Mouse (Mus musculus) cerebellum, adult 11-12 months (tissue): Measurements from ENCODE around the gene Synpo2l.

ENCODE experiments used
- DNase-seq: peaks from one replicate; pipeline ENCODE4 v3.0.0; 2022

Synpo2l gene

DNA sequence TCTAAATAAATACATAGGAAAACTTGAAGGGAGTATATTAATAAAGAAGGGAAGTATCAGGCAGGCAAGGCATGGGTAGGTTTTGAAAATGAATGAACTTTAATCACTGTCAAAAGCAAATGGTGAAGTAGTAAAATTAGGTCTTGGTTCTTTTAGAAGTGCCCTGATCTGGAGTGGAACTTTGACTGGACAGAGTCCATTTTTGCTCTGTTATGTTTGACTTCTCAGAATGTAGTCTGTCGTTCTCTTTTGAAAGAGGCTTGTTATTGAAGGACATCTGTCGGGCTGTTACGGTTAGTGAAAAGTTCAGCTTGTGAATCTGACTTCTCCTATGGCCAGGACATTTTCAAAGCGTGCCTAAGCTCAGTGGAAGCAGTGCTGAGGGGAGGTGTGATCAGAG, 9.8 kb upstream of the Synpo2l start:
- DNase-seq = no peak

DNA sequence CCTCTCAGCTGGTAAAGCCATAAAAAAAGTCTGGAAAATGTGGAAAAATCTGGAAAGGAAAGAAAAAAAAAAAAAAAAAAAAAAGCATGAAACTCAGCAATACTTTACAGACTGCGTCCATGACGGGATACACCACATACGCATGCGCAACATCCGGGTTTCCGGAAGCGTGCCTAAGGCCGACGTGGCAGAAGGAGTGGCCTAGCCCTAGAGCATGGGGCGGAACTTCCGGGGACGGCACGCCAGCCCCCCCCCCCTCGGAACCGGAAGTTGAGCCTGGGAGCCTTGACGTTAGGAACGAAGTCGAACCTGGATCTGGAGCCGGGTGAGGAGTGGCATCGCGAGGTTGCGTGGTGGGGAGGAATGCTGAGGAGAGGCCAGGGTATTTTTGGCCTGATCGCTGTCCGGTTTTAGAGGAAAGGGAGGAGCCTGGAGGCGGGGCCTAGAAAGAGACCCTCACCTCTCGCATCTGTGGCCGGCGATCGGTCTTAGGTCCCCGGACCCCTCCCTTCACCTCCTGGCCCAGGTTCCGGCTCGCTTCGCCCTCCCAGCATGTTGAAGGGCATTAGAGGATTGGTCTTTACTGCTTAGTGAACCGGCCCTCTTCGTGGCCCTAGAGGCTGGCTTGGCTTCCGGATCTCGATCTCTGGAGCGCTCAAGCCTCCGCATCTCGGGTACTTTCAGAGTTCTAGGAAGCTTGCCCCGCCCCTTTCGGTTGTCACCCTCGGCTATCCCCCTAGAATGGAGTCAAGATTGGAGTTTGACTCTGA, 6.1 kb upstream of the Synpo2l start, which contains the start of gene Sec24c:
Gene Sec24c, plus strand, starts transcription at position 245 of the 770 bp plus-strand sequence.
- DNase-seq = peak; percentile 97

DNA sequence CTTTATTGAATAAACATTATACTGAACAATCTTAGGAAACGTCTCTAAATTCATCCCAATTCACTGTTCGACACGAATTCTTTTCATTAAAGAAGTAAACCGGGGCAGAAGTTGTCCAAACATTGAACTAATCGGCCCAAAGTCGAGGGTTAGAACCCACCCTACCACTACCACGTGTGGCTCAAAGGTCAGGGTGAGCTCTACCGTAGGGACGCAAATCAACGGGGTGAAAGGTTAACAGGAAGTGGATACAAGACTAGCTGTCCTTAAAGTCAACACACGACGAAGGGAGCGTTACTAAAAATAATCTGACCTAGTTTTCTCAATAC, 5.5 kb upstream of the Synpo2l start:
- DNase-seq = no peak

DNA sequence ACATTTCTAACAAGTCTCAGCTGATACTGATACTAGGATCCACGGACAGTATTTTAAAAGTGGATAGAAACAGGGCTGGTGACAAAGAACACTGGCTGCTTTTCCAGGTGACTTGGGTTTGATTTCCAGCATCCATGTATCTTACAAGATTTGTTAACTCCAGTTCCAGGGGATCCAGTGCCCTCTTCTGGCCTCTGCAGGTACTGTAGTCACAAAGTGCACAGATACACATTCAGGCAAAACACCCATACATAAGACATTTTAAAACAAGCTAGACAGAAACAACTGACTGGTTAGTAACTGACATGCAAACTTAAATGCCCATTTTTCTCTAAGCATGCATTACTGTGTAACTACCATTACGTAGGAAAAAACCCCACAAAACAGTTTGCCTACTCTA, 4.8 kb upstream of the Synpo2l start:
- DNase-seq = no peak

DNA sequence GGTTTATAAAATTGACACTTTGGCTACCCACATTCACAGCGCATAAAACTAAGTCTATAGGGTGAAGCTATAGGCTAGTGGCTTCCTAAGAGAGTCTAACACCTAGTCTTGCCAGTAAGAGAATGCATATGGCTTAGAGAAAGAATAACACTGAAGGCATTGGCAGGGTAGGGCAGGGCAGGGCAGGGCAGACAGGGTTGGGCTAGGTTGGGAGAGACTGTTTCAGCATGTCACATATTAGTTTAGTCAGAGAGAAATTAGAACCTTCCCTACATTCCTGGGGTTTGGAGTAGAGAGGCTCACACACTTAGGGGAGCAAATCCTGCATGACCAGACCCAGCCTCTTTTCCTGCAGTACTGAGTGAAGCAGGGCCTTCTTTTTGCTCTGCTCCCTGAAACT, 685 bp downstream of the Synpo2l start:
- no peak for DNase-seq

DNA sequence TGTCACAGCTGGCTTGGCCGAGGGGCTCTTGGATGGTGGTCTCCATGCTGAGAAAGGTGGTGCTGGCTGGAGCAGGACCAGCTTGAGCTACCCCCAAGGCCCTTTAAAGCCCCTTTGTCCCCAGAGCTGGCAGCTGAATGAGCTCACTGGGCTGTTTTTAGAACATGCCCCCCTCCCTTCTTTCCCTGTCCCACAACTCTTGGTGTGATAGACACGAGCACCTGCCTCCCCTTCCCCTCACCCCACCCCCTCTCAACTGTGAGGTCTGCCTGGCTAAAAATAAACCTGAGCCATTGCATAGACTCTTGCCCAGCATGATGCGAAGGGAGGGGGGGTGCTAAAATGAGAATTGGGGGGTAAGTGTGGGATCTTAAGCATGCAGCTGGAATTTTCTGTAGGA, 3.7 kb downstream of the Synpo2l start:
- no peak for DNase-seq

DNA sequence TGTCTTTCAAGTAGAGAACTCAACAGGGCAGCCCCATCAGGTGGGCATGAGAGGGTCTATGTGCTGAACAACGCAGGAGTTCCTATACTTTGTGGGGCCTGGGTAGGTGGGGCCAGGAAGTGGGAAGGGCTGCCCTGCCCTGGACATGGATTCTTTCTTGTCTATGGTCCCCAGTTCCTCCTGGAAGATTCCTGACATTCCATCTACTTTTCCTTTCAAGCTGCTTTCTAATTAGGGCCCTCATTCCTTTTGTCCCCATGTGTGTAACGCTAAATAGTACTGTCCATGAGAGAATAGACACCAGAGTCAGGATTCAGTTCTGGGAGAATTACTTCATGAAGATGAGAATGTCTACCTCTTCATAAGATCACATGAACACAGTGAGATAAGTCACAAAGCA, 4.6 kb downstream of the Synpo2l start:
- no peak for DNase-seq

DNA sequence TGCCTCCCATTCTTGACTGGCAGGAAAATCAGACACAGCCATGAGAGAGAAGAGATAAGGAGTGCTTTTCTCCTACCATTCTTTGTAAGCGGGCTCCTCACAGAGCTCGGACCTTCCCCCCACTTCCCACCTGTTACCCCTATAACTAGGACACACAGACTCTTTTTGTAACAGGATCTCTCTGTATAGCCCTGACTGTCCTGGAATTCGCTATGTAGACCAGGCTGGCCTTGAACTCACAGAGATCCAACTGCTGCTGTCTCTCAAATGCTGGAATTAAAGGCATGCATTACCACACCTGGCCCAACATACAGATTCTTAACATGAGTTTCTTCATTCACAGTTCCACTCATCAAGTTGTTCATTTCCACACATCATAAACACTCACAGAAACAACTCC, 5.4 kb downstream of the Synpo2l start:
- no peak for DNase-seq

DNA sequence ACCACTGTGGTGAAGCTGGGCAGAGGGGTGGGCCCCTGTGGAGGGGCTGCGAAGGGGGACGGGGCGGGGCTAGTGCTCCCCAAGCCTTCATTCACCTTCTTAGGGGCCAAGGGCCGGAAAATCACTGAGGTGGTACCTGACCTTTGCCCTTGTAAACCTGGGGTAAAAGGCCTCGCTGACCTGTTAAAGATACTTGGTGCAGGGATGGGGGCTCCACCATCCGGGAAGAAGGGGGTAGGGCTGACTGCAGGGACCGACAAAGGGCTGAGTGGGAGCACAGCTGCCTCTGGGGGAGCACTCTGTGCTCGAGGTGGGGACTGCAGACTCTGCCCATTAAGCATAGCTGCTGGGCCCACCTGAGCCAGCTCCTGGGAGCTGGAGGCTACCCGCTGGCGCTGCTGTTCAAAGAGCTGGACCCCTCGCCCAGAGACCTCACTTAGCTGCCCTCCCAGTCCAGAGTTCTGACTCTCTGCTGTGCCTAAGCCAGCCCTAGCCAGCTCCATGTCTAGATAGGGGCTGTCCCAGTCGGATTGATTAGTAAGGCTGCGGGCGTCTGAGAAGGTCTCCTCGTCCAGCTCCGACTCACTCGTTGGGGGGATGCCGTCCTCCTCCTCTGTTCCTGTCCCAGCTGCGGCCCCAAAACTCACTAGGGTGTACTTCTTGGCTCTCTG, 6.4 kb downstream of the Synpo2l start:
- DNase-seq = peak; percentile 47

DNA sequence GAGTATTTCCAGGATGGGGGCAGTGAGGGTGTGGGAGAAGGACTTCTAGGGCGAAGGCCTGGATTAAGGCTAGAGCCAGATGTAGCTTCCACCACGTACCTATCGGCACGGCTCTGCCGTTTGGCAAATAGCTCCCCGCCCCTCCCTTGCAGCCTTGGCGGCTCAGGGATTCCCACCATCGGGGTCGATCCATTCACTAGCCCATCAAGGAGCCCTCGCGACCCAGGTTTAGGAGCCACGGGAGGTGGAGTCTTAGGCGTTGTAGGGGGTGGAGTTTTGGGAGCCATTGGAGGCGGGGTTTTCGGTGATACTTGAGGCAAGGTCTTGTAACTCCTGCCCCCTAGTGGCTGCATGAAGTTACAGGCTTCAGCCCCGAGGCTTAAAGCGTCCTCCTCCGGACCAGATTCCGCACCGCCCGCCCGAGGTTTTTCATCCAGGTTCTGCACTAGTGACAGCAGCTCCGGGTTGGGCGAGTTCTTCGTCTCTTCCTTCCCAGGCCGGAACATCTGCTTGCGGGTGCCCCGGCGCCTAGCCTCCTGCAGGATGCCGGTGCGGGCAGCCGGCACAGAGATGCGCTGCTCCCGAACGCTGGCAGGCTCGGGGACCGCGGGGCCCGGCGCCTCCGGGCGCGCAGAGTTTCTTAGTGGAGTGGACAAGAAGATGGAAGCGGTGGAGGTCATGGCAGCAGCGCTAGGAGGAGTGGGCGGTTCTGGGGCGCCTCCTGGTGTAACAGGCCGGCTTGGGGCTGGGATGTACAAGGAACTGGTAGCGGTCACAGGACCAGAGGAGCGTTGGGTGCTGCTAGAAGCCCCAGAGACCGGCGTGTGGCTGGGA, 7.1 kb downstream of the Synpo2l start:
- DNase-seq = peak; percentile 95

DNA sequence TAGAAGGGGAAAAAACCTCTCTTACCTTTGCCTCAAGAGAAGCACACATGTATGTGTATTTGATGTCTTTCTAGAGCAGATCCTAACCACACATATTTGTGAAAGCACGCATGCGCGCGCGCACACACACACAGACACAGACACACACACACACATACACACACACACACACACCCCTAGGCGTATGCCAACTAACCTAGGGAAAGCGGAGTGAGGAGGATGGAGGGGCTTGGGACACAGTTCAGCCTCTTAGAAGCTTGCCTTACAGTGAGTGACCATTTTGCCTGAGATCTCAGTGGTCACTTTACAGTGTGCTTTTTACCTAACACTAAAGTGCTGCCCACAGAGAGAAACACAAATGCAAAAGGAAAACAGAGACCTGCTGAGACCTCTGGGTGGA, 8.5 kb downstream of the Synpo2l start:
- no peak for DNase-seq

DNA sequence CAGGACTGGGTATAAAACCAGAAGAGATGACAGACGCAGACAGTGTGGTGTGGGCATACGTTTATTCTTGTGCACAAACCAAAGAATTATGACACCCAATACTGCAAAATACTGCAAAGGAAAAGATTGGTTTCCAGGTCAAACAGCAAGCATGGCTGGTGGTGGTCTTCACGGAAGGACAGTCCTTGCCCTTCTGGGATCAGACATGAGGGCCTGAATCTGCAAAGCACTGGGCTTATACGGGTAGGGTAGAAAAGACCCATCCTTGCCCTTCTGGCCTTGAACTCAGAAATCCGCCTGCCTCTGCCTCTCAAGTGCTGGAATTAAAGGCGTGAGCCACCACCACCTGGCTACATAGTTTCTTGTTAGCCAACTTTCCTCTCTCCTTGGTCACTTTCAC, 9.3 kb downstream of the Synpo2l start:
- DNase-seq = no peak

DNA sequence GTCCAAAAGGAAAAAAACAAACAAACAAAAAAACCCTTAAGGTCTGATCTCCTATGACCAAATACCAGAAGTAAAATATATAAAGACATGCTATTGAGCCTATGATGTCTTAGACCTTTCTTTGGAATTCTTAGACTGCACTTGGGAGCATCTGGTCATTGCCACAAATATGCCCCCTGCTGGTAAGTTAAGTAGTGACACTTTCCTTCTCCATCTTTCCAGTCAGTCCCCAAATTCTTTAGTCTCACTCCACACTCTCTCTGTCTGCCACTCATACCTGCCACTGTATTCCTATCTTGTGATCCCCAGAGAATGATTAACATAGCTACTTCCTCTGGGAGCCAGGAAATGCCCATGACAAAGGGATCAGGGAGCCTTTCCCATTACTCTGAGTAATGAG, 9.8 kb downstream of the Synpo2l start:
- no peak for DNase-seq

DNA sequence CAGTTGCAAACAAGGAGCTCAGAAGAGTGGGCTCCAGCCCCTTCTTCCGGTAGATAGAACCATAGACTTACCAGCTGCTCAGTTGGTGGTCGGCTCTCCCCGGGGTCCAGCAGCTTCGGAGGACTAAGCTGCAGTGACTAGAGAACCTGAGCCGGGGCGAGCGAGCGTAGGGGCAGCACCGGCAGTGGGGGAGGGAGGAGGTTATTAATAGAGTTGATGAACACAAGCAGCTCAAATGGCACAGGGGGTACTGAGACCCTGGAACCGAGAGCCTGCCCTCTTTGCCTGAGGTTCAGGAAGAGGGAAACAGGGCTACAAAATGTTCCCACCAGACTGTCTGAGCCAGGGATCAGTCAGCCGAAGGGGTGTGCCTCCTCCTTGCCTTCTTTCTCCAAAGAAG, 11.8 kb downstream of the Synpo2l start, which contains the start of gene Myoz1:
Gene Myoz1, minus strand, starts transcription at position 180 of the 400 bp plus-strand sequence.
- no peak for DNase-seq

DNA sequence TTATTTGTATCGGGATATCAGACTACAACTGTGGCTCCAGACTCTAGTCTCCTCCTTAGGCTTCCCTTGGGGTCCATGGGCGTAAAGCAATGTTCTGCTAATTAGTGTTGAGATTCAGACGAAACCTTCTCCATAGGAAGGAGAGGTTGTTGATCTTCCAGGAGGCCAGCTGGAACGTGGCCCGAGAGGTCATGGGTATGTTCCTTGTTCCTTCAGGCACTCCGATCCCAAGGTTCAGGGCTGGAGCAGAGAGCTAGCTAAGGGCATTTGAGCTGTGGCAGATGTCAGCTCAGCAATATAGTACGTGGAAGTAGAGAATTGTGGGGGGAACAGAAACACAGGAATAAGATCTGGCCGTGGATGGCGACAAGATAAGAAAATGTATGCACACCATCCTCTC, 12.4 kb downstream of the Synpo2l start:
- no peak for DNase-seq

DNA sequence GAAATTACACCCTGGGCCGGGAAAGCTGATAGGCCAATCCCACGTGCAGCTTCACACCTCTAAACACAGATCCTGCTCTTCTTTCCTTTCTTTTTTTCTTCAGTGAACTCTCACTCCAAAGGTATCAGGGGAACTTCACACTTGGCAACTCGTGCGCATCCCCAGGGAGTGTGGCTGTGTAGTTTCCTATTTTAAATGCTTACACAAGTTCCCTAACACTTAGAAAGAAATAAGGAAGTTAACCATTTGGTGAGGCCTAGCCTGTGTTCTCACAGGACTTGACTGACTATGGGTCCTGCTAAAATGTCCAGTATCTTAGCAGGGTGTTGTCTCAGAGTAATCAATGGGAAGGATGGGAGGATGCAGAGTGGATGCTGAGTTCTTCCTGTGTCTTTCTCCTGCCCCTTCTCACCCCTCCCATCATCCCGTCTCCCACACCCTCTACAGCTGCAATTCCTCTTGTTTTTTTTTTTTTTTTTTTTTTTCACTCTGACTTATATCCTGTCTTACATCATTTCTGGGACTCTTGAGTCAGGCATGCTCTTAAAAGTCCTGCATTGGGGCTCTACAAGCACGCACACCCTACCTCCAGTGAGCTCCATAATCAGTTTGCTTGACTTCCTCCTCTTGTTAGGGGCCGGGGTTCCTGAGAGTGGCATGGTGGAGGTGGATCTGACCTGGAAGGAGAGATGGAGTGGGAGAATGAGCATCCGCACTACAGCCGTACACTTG, 13.3 kb downstream of the Synpo2l start:
- no peak for DNase-seq

DNA sequence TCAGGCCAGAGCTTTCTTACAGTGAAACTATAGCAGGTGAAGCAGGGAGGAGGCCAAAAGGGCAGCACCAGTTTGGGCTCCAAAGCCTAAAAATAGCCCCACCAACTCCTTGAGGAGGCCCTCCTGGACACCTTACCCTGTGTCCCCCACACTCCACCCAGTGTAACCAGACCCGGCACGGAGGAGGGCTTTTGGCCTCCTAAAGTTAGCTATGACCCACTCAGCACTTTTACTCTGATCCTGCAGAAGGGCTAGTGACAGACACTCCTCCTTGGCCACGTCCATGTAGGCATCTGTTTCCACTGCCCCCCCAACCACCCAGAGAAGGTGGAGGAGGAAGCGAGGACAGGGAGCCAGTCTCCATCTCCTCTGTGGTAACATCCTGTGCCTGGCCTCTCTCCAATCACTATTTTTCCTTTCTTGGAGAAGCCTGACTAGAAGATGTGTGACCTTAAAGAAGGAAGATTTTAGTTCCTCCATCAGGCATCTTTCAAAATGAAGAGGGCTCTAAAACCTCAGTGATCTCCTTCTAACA, 16.4 kb downstream of the Synpo2l start:
- DNase-seq = no peak

DNA sequence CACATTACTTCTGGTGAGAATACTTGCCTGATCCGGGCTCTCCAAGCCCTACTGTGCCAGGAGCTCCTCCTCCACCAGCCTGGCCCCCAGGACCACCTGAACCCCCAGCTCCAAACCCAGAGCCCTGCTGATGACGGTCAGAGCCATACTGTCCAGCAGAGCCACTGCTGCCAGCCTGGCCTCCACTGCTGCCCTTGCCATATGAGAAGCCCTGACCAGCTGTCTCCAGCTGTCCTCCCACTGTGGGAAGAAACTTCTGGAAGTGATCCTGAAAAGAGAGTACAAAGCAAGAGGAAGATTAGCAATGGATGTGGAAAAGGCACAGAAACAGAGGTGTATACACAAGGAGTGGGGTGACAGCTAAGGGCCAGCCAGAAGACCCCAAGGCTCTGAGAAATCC, 17.2 kb downstream of the Synpo2l start:
- DNase-seq = no peak

DNA sequence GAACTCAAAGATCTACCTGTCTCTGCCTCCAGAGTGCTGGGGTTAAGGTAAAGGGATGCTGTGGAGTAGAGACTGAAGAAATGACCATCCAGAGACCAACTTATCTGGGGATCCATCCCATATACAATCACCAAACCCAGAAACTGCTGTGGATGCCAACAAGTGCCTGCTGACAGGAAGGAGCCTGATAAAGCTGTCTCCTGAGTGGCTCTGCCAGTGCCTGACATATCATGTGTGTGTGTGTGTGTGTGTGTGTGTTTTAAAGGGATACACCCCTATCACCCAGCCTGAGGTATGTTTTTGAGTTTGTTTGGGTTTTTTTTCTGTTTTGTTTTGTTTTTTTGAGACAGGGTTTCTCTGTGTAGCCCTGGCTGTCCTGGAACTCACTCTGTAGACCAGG, 21.8 kb downstream of the Synpo2l start:
- no peak for DNase-seq

DNA sequence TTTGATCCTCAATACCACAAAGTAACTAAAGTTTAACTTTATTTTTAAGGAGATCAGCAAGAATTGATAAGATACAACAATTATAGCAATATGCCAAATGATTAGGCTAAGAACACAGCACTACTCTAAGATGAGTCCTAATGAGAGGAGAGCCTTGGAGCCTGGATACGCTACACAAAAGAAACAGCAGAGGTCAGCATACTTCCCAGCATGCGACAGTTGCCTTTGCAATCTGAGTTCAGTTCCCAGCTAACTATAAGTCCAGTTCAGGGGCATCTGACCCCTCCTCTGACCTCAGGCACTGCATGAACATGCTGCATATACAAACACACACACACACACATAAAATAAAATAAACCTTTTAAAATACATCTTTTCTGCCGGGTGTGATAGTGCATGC, 22.6 kb downstream of the Synpo2l start:
- no peak for DNase-seq

DNA sequence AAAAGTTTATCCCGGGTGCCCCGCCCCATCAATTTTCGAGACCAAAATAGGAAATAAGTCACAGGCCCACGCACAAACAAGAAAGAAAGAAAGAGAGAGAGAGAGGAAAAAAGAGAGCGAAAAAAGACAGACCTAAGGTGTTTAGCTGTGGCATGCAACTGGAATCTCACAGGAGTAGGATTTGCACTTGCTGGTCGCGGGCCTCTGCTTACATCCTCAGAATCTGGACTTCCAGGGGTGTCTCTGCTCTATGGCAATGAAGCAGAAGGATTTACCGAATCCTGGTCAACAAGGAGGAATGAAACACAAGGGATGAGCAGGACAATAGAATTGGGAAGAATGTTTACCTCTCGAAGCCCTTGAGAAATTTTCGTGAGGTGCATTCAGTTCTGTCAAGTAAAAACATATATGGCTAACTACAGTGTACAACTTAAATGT, 26.7 kb downstream of the Synpo2l start:
- DNase-seq = no peak

DNA sequence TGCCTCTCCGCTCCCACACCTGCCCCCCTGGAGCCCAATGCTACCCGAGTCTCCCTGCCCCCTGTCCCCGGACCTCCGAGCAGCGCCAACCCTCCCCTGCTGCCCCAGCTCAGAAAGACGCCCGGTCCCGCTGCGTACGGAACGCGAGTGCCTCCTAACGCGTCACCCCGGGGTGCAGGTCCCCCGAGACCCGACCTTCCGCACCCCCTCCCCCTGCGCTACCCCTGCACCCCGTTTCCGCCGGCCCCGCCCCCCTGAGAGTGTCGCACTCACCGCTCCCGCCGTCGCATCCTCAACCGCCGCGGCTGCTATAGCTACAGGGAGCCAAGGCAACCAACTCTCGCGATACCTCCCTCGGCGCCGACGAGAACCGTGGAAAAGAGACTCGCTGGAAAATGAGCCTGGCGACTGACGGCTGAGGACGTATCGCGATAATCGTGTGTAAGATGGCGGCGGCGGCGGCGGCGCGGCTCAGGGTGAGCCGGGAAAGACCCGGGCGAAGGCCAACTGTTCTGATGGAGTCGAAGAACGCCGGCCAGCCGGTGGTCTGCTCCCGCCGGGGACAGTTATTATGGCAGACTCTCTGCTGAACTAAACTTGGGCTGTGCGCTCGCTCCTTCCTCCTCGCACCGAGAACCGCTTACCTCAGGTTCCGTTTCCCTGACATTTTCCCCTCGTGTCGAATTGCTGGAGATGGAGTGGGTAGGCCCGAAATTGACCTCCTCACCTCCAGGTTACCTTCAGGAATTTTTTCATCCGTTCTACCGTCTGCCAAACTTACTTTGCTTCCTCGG, 27.3 kb downstream of the Synpo2l start, which contains the start of gene Usp54:
Gene Usp54, minus strand, starts transcription at position 420 of the 794 bp plus-strand sequence.
- peak; percentile 96 for DNase-seq
